Mouse (Mus musculus): ENCODE data around the gene Igfbp6. TPM values are rescaled to one million over a fixed set of nuclear protein-coding genes. Genes with fewer than 3 reads are reported as not detected.

Gene Igfbp6
- polyA plus RNA-seq, 1 experiment: 18.5 TPM

- TF ChIP-seq POLR2A (IDR thresholded peaks at IDR 0.05; ENCODE audit: low read depth, low read length) (no peak), CTCF (conservative IDR thresholded peaks at IDR 0.05; ENCODE audit: insufficient read depth, insufficient read length, low read depth, low read length) (peak; percentile 90)
- DNase-seq: peak; percentile 91
- no peak overlapping the region for H3K4me3 ChIP-seq (ENCODE audit: insufficient read depth, low read depth, low read length)
- WGBS: 15% methylated on average over 6 of the region's 6 CpGs
- H3K36me3 ChIP-seq (ENCODE audit: control insufficient read depth, insufficient read depth, low read length): no peaks in the 10 kb centered on the region
- no peaks in the 10 kb centered on the region for H3K27me3 ChIP-seq (replicated peaks; ENCODE audit: control insufficient read depth, insufficient read depth, low read length)
- H3K4me1 ChIP-seq (ENCODE audit: control insufficient read depth, insufficient read depth, low read length): peaks cover 12% of the 10 kb centered on the region; the same call in 1 of the 2 replicates
- H3K27ac ChIP-seq (ENCODE audit: insufficient read depth, low read depth, low read length): no peak overlapping the region
These were observed 34.1 kb downstream of the Igfbp6 start for GRCm38 (mm10) chr15:102178279-102178678.

- H3K27me3 ChIP-seq (replicated peaks; ENCODE audit: control insufficient read depth, insufficient read depth, low read length): no peaks in the 10 kb centered on the region
- H3K4me1 ChIP-seq (ENCODE audit: control insufficient read depth, insufficient read depth, low read length): peaks cover 12% of the 10 kb centered on the region; the same call in 1 of the 2 replicates
- 88% methylated on average over 9 of the region's 9 CpGs for WGBS
- H3K4me3 ChIP-seq (ENCODE audit: insufficient read depth, low read depth, low read length): no peak overlapping the region
- no peak for DNase-seq
- no peak overlapping the region for H3K27ac ChIP-seq (ENCODE audit: insufficient read depth, low read depth, low read length)
- no peaks in the 10 kb centered on the region for H3K36me3 ChIP-seq (ENCODE audit: control insufficient read depth, insufficient read depth, low read length)
- no peak for TF ChIP-seq POLR2A (IDR thresholded peaks at IDR 0.05; ENCODE audit: low read depth, low read length)
These were observed 34.9 kb downstream of the Igfbp6 start for GRCm38 (mm10) chr15:102179106-102179505.

- Histone ChIP-seq H3K4me3 (ENCODE audit: insufficient read depth, low read depth, low read length) (no peak overlapping the region), H3K27me3 (replicated peaks; ENCODE audit: control insufficient read depth, insufficient read depth, low read length) (no peaks in the 10 kb centered on the region), H3K4me1 (ENCODE audit: control insufficient read depth, insufficient read depth, low read length) (peaks cover 12% of the 10 kb centered on the region; the same call in 1 of the 2 replicates), H3K36me3 (ENCODE audit: control insufficient read depth, insufficient read depth, low read length) (no peaks in the 10 kb centered on the region), H3K27ac (ENCODE audit: insufficient read depth, low read depth, low read length) (0 out of 2 replicates have a peak overlapping the region, but pooled peaks have one; percentile 15)
- peak; percentile 53 for DNase-seq
- no peak for TF ChIP-seq POLR2A (IDR thresholded peaks at IDR 0.05; ENCODE audit: low read depth, low read length)
- TF ChIP-seq CTCF (conservative IDR thresholded peaks at IDR 0.05; ENCODE audit: insufficient read depth, insufficient read length, low read depth, low read length): no peak
- 57% methylated on average over 14 of the region's 14 CpGs for WGBS
These were observed 35.8 kb downstream of the Igfbp6 start for GRCm38 (mm10) chr15:102179924-102180323.

- TF ChIP-seq POLR2A (IDR thresholded peaks at IDR 0.05; ENCODE audit: low read depth, low read length) (no peak), CTCF (conservative IDR thresholded peaks at IDR 0.05; ENCODE audit: insufficient read depth, insufficient read length, low read depth, low read length) (no peak)
- H3K4me1 ChIP-seq (ENCODE audit: control insufficient read depth, insufficient read depth, low read length): peaks cover 12% of the 10 kb centered on the region; the same call in 1 of the 2 replicates
- DNase-seq: peak; percentile 94
- H3K4me3 ChIP-seq (ENCODE audit: insufficient read depth, low read depth, low read length): no peak overlapping the region
- H3K36me3 ChIP-seq (ENCODE audit: control insufficient read depth, insufficient read depth, low read length): no peaks in the 10 kb centered on the region; the same call in 1 of the 2 replicates
- peak overlapping the region; percentile 89 for H3K27ac ChIP-seq (ENCODE audit: insufficient read depth, low read depth, low read length)
- 52% methylated on average over 3 of the region's 3 CpGs for WGBS
- no peaks in the 10 kb centered on the region for H3K27me3 ChIP-seq (replicated peaks; ENCODE audit: control insufficient read depth, insufficient read depth, low read length)
These were observed 38.9 kb downstream of the Igfbp6 start for GRCm38 (mm10) chr15:102183076-102183475.

DNA sequence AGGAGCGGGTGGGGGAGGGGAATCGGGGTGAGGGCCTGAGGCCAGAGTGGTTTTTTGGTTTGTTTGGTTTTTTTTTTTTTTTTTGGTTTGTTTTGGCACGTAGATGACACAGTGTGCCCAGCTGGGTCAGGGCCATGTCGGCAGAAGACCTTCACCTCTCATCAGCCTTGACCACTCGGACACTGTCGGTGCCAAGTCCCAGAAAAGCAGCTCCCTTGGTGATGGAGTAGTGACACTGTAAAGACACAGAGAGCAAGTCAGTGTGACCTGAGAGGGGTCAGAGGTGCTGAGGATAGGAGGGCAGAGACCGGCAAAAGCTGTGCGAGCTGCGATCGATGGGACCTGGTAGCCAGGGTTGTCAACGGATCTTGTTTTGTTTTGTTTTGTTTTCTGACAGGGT is 42.1 kb downstream of the Igfbp6 start:
- Histone ChIP-seq H3K4me1 (ENCODE audit: control insufficient read depth, insufficient read depth, low read length) (peaks cover 3% of the 10 kb centered on the region; the same call in 1 of the 2 replicates), H3K27ac (ENCODE audit: insufficient read depth, low read depth, low read length) (no peak overlapping the region), H3K4me3 (ENCODE audit: insufficient read depth, low read depth, low read length) (no peak overlapping the region), H3K36me3 (ENCODE audit: control insufficient read depth, insufficient read depth, low read length) (no peaks in the 10 kb centered on the region; the same call in 1 of the 2 replicates), H3K27me3 (replicated peaks; ENCODE audit: control insufficient read depth, insufficient read depth, low read length) (no peaks in the 10 kb centered on the region)
- 66% methylated on average over 11 of the region's 11 CpGs for WGBS
- peak; percentile 70 for DNase-seq
- TF ChIP-seq POLR2A (IDR thresholded peaks at IDR 0.05; ENCODE audit: low read depth, low read length) (no peak), CTCF (conservative IDR thresholded peaks at IDR 0.05; ENCODE audit: insufficient read depth, insufficient read length, low read depth, low read length) (no peak)

DNA sequence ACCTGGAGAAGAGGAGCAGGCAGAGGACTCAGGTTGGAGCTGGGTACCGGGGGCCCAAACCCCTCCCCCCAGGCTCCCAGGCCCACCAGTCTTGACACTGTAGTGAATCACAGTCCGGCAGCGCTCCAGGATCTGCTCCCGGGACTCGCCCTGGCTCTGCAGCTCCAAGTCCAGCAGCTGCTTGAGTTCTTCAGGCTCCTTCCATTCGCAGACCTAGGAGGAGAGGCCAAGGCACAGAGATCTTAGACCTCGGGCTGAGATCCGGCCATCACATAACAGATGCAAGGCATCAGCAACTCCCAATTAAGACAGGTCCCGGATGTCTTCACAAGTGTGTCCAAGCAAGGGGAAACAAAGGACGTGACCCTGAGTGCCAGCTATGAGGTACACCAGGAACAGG is 43.9 kb downstream of the Igfbp6 start:
- DNase-seq: no peak
- WGBS: 64% methylated on average over 10 of the region's 10 CpGs
- Histone ChIP-seq H3K36me3 (ENCODE audit: control insufficient read depth, insufficient read depth, low read length) (no peaks in the 10 kb centered on the region; the same call in 1 of the 2 replicates), H3K4me3 (ENCODE audit: insufficient read depth, low read depth, low read length) (peak overlapping the region; percentile 34), H3K27ac (ENCODE audit: insufficient read depth, low read depth, low read length) (peak overlapping the region; percentile 43; the same call in 1 of the 2 replicates), H3K4me1 (ENCODE audit: control insufficient read depth, insufficient read depth, low read length) (peaks cover 7% of the 10 kb centered on the region), H3K27me3 (replicated peaks; ENCODE audit: control insufficient read depth, insufficient read depth, low read length) (no peaks in the 10 kb centered on the region)
- TF ChIP-seq CTCF (conservative IDR thresholded peaks at IDR 0.05; ENCODE audit: insufficient read depth, insufficient read length, low read depth, low read length) (no peak), POLR2A (IDR thresholded peaks at IDR 0.05; ENCODE audit: low read depth, low read length) (no peak)

DNA sequence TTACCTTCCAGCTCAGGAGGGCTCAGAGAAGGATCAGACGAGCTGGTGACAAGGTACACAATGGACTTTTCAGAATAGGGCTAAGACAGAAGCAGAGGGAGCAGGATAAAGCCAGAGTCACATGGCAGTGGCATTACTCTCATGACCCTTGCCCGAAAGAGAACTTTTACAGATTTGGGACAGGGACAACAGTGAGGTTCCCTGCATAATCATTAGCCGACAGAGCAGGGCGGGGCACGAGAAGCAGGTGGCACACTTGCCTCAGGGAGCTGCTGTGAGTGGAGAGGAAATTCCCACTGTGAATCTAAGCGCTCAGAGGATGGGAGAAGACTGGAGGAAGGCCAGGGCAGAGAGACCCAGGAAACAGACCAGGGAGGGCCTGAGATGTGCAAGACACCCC is 44.7 kb downstream of the Igfbp6 start:
- no peaks in the 10 kb centered on the region for H3K27me3 ChIP-seq (replicated peaks; ENCODE audit: control insufficient read depth, insufficient read depth, low read length)
- peak; percentile 90 for DNase-seq
- TF ChIP-seq CTCF (conservative IDR thresholded peaks at IDR 0.05; ENCODE audit: insufficient read depth, insufficient read length, low read depth, low read length) (no peak), POLR2A (IDR thresholded peaks at IDR 0.05; ENCODE audit: low read depth, low read length) (no peak)
- H3K4me1 ChIP-seq (ENCODE audit: control insufficient read depth, insufficient read depth, low read length): peaks cover 8% of the 10 kb centered on the region
- WGBS: 50% methylated on average over 6 of the region's 6 CpGs
- H3K4me3 ChIP-seq (ENCODE audit: insufficient read depth, low read depth, low read length): peak overlapping the region; percentile 34
- H3K27ac ChIP-seq (ENCODE audit: insufficient read depth, low read depth, low read length): peak overlapping the region; percentile 43; the same call in 1 of the 2 replicates
- no peaks in the 10 kb centered on the region; the same call in 1 of the 2 replicates for H3K36me3 ChIP-seq (ENCODE audit: control insufficient read depth, insufficient read depth, low read length)
